Mouse (Mus musculus) limb, embryonic 10.5 days (tissue): ENCODE data around the gene Olfr1180. TPM values are rescaled to one million over a fixed set of nuclear protein-coding genes. Genes with fewer than 3 reads are reported as not detected.
"Not testable (repeated sequence)": the region's sequence is repeated elsewhere in the genome, so short reads cannot be mapped to it uniquely, and the experiment has no call there.

Experiments used
- DNase-seq: peaks from one replicate; pipeline ENCODE4 v3.0.0-alpha.2; 2017; ENCODE audit warnings: low spot score
- H3K27ac ChIP-seq: fragments of 300-500 bp; sonication (generic); 2 replicates; pipeline ENCODE4 v1.5.1; 2016; ENCODE audit warnings: mild to moderate bottlenecking
- H3K27me3 ChIP-seq: fragments of 300-500 bp; sonication (generic); 2 replicates; pipeline ENCODE4 v1.6.1; 2016; ENCODE audit warnings: low read depth, mild to moderate bottlenecking; ENCODE audit not compliant: poor library complexity, severe bottlenecking
- H3K36me3 ChIP-seq: fragments of 300-500 bp; sonication (generic); 2 replicates; pipeline ENCODE4 v1.6.1; 2016; ENCODE audit warnings: mild to moderate bottlenecking, moderate library complexity
- H3K4me1 ChIP-seq: fragments of 300-500 bp; sonication (generic); 2 replicates; pipeline ENCODE4 v1.6.1; 2016
- H3K4me3 ChIP-seq: fragments of 300-500 bp; sonication (generic); 2 replicates; pipeline ENCODE4 v1.5.1; 2016; ENCODE audit warnings: mild to moderate bottlenecking, moderate library complexity
- H3K9me3 ChIP-seq: fragments of 300-500 bp; sonication (generic); replicated peaks from 2 replicates; pipeline ENCODE4 v1.6.1; 2016; ENCODE audit warnings: mild to moderate bottlenecking
- WGBS: fragments of 180-500 bp; shearing (Covaris S2); methylation state at CpG from one replicate; pipeline ENCODE4 v1.1.7; 2016; 5-methylcytosine and 5-hydroxymethylcytosine counted together
- polyA plus RNA-seq: library from polyadenylated mRNA; unstranded; fragments of >200 nt; fragmentation: Nextera tagmentation; extraction: Ambion mirVana; gene quantifications from 2 replicates; pipeline ENCODE4 v1.2.1, GENCODE M21; 2016

Gene Olfr1180
- polyA plus RNA-seq = not detected in 2 replicates

- Histone ChIP-seq H3K27ac (no peak within 1 kb of the TSS), H3K4me3 (no peak within 1 kb of the TSS), H3K27me3 (no peaks in the 10 kb centered on the region), H3K9me3 (no peaks in the 10 kb centered on the region), H3K36me3 (no peaks in the 10 kb centered on the region), H3K4me1 (no peaks in the 10 kb centered on the region)
- DNase-seq = no peak
- WGBS = 86% methylated on average over 2 of the region's 2 CpGs
These were observed at the start of gene Olfr1180 for GRCm38 (mm10) chr2:88419051-88419450. Gene Olfr1180 (minus strand): TSS chr2:88419151.

- not testable (repeated sequence) for H3K9me3 ChIP-seq, H3K4me3 ChIP-seq, H3K4me1 ChIP-seq, H3K27me3 ChIP-seq, H3K27ac ChIP-seq, DNase-seq, H3K36me3 ChIP-seq
- WGBS = 77% methylated on average over 1 of the region's 1 CpGs
These were observed 35.6 kb upstream of the Olfr1180 start, which contains the start of gene Olfr1183 for GRCm38 (mm10) chr2:88454567-88454966. Gene Olfr1183 (plus strand): TSS chr2:88454867.

GRCm38 (mm10) chr2:88449031-88449430 lies 30.1 kb upstream of the Olfr1180 start, which contains the start of gene Gm13757:
Gene Gm13757 (minus strand): TSS chr2:88449131.
- 93% methylated on average over 1 of the region's 1 CpGs for WGBS
- Histone ChIP-seq H3K36me3 (no peaks in the 10 kb centered on the region), H3K4me1 (no peaks in the 10 kb centered on the region), H3K9me3 (no peaks in the 10 kb centered on the region), H3K4me3 (no peak within 1 kb of the TSS), H3K27ac (no peak within 1 kb of the TSS), H3K27me3 (no peaks in the 10 kb centered on the region)
- DNase-seq = no peak

- Histone ChIP-seq H3K27me3 (no peaks in the 10 kb centered on the region), H3K4me3 (no peak within 1 kb of the TSS), H3K9me3 (no peaks in the 10 kb centered on the region), H3K4me1 (no peaks in the 10 kb centered on the region), H3K27ac (no peak within 1 kb of the TSS), H3K36me3 (no peaks in the 10 kb centered on the region)
- WGBS = 88% methylated on average over 1 of the region's 1 CpGs
- no peak for DNase-seq
These were observed 7.1 kb upstream of the Olfr1180 start, which contains the start of gene Olfr1181 for GRCm38 (mm10) chr2:88426071-88426470. Gene Olfr1181 (minus strand): TSS chr2:88426171.

- no peak for DNase-seq
- WGBS = 85% methylated on average over 3 of the region's 3 CpGs
- H3K9me3 ChIP-seq = no peaks in the 10 kb centered on the region
- H3K4me1 ChIP-seq = no peaks in the 10 kb centered on the region
- no peak within 1 kb of the TSS for H3K27ac ChIP-seq
- H3K36me3 ChIP-seq = no peaks in the 10 kb centered on the region
- H3K27me3 ChIP-seq = no peaks in the 10 kb centered on the region
- H3K4me3 ChIP-seq = no peak within 1 kb of the TSS
These were observed 12.6 kb downstream of the Olfr1180 start, which contains the start of gene Olfr1179 for GRCm38 (mm10) chr2:88406353-88406752. Gene Olfr1179 (minus strand): TSS chr2:88406453.

- no peak within 1 kb of the TSS for H3K4me3 ChIP-seq
- no peaks in the 10 kb centered on the region for H3K9me3 ChIP-seq
- no peaks in the 10 kb centered on the region for H3K4me1 ChIP-seq
- no peak for DNase-seq
- H3K27me3 ChIP-seq = no peaks in the 10 kb centered on the region
- H3K36me3 ChIP-seq = no peaks in the 10 kb centered on the region
- H3K27ac ChIP-seq = no peak within 1 kb of the TSS
- 90% methylated on average over 1 of the region's 1 CpGs for WGBS
These were observed 32.2 kb downstream of the Olfr1180 start, which contains the start of gene Olfr1178 for GRCm38 (mm10) chr2:88386762-88387161. Gene Olfr1178 (plus strand): TSS chr2:88387062.

Other genes with a start within 250 kb of the Olfr1180 start
- not detected in 2 replicates for gene Olfr1168, start 237.3 kb downstream of the Olfr1180 start, polyA plus RNA-seq
- gene Olfr1170, start 190.8 kb downstream of the Olfr1180 start, polyA plus RNA-seq = not detected in 2 replicates
- gene Olfr1173, start 139.3 kb downstream of the Olfr1180 start, polyA plus RNA-seq = not detected in 2 replicates
- not detected in 2 replicates for gene Olfr1174-ps, start 104.0 kb downstream of the Olfr1180 start, polyA plus RNA-seq
- gene Olfr1175-ps, start 91.9 kb downstream of the Olfr1180 start, polyA plus RNA-seq = not detected in 2 replicates
- gene Olfr1176, start 82.4 kb downstream of the Olfr1180 start, polyA plus RNA-seq = not detected in 2 replicates
- gene Olfr1177-ps, start 72.7 kb downstream of the Olfr1180 start, polyA plus RNA-seq = not detected in 2 replicates
- gene Olfr1178, start 32.1 kb downstream of the Olfr1180 start, polyA plus RNA-seq = not detected in 2 replicates
- gene Olfr1179, start 12.7 kb downstream of the Olfr1180 start, polyA plus RNA-seq = not detected in 2 replicates
- gene Olfr1181, start 7.0 kb upstream of the Olfr1180 start, polyA plus RNA-seq = not detected in 2 replicates
- gene Gm13757, start 30.0 kb upstream of the Olfr1180 start, polyA plus RNA-seq = not detected in 2 replicates
- not detected in 2 replicates for gene Olfr1183, start 35.7 kb upstream of the Olfr1180 start, polyA plus RNA-seq
- not detected in 2 replicates for gene Olfr1184, start 64.4 kb upstream of the Olfr1180 start, polyA plus RNA-seq
- gene Olfr1185-ps1, start 74.2 kb upstream of the Olfr1180 start, polyA plus RNA-seq = not detected in 2 replicates
- not detected in 2 replicates for gene Olfr1186, start 99.4 kb upstream of the Olfr1180 start, polyA plus RNA-seq
- gene Olfr1188, start 137.8 kb upstream of the Olfr1180 start, polyA plus RNA-seq = not detected in 2 replicates
- not detected in 2 replicates for gene Olfr1189, start 167.3 kb upstream of the Olfr1180 start, polyA plus RNA-seq
- not detected in 2 replicates for gene Olfr1191-ps1, start 221.4 kb upstream of the Olfr1180 start, polyA plus RNA-seq
- gene Olfr1192-ps1, start 229.4 kb upstream of the Olfr1180 start, polyA plus RNA-seq = not detected in 2 replicates